Mouse (Mus musculus) intestine, postnatal 0 days (tissue): Measurements from ENCODE around the gene Inava. TPM values are rescaled to one million over a fixed set of nuclear protein-coding genes. Genes with fewer than 3 reads are reported as not detected.

ENCODE experiments used
- ATAC-seq: fragments of 200-750 bp; cut with Nextera tagmentation; 2 replicates; pipeline ENCODE4 v1.8.0; 2017; ENCODE audit warnings: mild to moderate bottlenecking, moderate TSS enrichment, moderate library complexity
- H3K27ac ChIP-seq: fragments of 300-500 bp; sonication (generic); 2 replicates; pipeline ENCODE4 v1.5.1; 2014; ENCODE audit warnings: mild to moderate bottlenecking, low read depth, low read length, moderate library complexity
- H3K27me3 ChIP-seq: fragments of 300-500 bp; sonication (generic); replicated peaks from 2 replicates; pipeline ENCODE4 v1.6.1; 2014; ENCODE audit warnings: low read length, mixed read lengths; ENCODE audit not compliant: control insufficient read depth, insufficient read depth
- H3K36me3 ChIP-seq: fragments of 300-500 bp; sonication (generic); 2 replicates; pipeline ENCODE4 v1.6.1; 2014; ENCODE audit warnings: mild to moderate bottlenecking, moderate library complexity; ENCODE audit not compliant: control insufficient read depth, insufficient read depth
- H3K4me1 ChIP-seq: fragments of 300-500 bp; sonication (generic); replicated peaks from 2 replicates; pipeline ENCODE4 v1.6.1; 2014; ENCODE audit warnings: antibody characterized with exemption, low read length, mixed read lengths; ENCODE audit not compliant: control insufficient read depth, insufficient read depth
- H3K4me2 ChIP-seq: fragments of 300-500 bp; sonication (generic); replicated peaks from 2 replicates; pipeline ENCODE4 v1.6.1; 2014; ENCODE audit warnings: low read depth, mild to moderate bottlenecking, moderate library complexity
- H3K4me3 ChIP-seq: fragments of 300-500 bp; sonication (generic); 2 replicates; pipeline ENCODE4 v1.5.1; 2014; ENCODE audit warnings: low read depth, low read length
- H3K9ac ChIP-seq: fragments of 300-500 bp; sonication (generic); 2 replicates; pipeline ENCODE4 v1.6.1; 2014; ENCODE audit warnings: mild to moderate bottlenecking, low read depth, low read length
- H3K9me3 ChIP-seq: fragments of 300-500 bp; sonication (generic); 2 replicates; pipeline ENCODE4 v1.6.1; 2016; ENCODE audit warnings: mixed run types; ENCODE audit not compliant: control insufficient read depth
- CTCF ChIP-seq: sonication (generic); IDR thresholded peaks from 2 replicates; pipeline ENCODE4 v1.5.1; 2016; ENCODE audit warnings: low read depth, mild to moderate bottlenecking, control low read depth, antibody characterized with exemption, moderate library complexity
- WGBS: fragments of 180-500 bp; shearing (Covaris S2); extraction: QIAGEN DNeasy Blood & Tissue Kit; methylation state at CpG from one replicate; pipeline ENCODE4 v1.1.7; 2014; 5-methylcytosine and 5-hydroxymethylcytosine counted together
- polyA plus RNA-seq: library from polyadenylated mRNA; unstranded; fragments of >200 nt; fragmentation: Nextera tagmentation; extraction: Ambion mirVana; gene quantifications from 2 replicates; pipeline ENCODE4 v1.2.1, GENCODE M21; 2015

The Inava gene
- polyA plus RNA-seq, 1 experiment from 2014 or later: 18.3 TPM

DNA sequence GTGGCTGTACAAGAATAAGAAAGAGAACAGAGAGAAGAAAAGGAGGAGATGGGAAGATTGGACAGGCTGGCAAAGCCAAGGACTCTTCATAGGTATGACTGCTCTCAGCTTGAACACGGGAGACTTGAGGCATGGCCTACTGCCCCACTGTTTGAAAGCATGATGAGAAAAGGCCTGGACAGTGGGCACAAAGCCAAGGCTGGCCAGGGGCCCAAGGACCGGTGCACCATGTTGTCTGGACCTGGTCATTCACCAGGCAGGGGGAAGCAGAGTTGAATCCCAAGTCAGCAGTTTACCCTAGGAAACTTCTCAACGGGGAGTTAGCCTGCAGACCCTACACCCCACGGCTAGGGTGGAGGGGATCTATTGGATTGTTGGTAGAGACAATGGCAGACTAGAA is 6.2 kb downstream of the Inava start:
- peaks cover 17% of the 10 kb centered on the region; the same call in 1 of the 2 replicates for H3K36me3 ChIP-seq
- peak overlapping the region; percentile 92 for H3K4me2 ChIP-seq
- no peak overlapping the region for H3K9ac ChIP-seq
- TF ChIP-seq CTCF: no peak
- peaks cover 12% of the 10 kb centered on the region for H3K4me1 ChIP-seq
- peak overlapping the region; percentile 96 for H3K27ac ChIP-seq
- no peak for ATAC-seq
- no peaks in the 10 kb centered on the region for H3K27me3 ChIP-seq
- 18% methylated on average over 4 of the region's 4 CpGs for WGBS
- H3K9me3 ChIP-seq: no peaks in the 10 kb centered on the region
- H3K4me3 ChIP-seq: no peak overlapping the region

DNA sequence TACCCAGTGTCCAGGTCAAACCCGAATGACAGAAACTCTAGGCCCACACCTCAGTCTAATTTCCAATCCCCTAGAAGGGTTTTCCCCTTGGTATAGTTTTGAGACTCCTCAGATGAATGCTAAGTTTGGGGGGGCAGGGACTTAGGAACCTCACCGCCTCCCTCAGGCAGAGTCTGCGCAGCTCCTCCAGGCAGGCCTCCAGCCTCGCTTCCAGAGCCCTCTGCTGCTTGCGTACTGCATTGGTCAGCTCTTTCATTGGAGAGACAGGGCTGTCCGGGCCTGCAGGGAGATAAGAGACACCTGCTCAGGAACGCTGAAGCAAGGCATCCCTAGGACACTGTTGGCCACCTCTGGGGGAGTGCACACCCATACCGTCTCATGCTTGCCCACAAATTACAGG is 7.4 kb downstream of the Inava start:
- Histone ChIP-seq H3K4me1 (peaks cover 12% of the 10 kb centered on the region), H3K27ac (0 out of 2 replicates have a peak overlapping the region, but pooled peaks have one; percentile 42), H3K4me2 (peak overlapping the region; percentile 92; the same call in 1 of the 2 replicates), H3K9me3 (no peaks in the 10 kb centered on the region), H3K9ac (no peak overlapping the region), H3K27me3 (no peaks in the 10 kb centered on the region), H3K36me3 (peaks cover 17% of the 10 kb centered on the region; the same call in 1 of the 2 replicates), H3K4me3 (no peak overlapping the region)
- TF ChIP-seq CTCF: 0 out of 2 replicates have a peak, but pooled peaks have one; percentile 17
- 68% methylated on average over 8 of the region's 8 CpGs for WGBS
- no peak for ATAC-seq

DNA sequence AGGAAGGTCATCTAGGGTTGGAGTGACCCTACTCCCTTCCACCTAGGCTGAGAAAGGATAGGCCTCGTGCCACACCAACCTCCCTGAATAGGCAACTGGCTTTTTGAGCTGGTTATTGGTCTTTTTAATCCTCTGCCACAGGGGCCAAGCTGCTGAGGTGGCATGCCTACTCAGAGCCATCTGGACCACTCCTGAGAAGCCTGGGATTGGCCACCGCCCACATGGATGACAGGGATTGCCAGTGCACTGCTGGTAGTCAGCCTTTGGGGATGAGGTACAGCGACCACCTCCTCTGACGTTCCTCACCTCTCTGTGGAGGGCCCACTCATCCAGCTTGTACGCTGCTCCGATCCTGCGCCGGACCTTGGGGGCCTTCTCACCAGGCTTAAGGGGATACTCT is 8.2 kb downstream of the Inava start:
- H3K4me3 ChIP-seq: no peak overlapping the region
- ATAC-seq: no peak
- no peak overlapping the region for H3K27ac ChIP-seq
- H3K36me3 ChIP-seq: peaks cover 17% of the 10 kb centered on the region; the same call in 1 of the 2 replicates
- H3K9me3 ChIP-seq: no peaks in the 10 kb centered on the region
- H3K4me2 ChIP-seq: no peak overlapping the region
- peaks cover 14% of the 10 kb centered on the region for H3K4me1 ChIP-seq
- no peak overlapping the region for H3K9ac ChIP-seq
- 97% methylated on average over 8 of the region's 8 CpGs for WGBS
- H3K27me3 ChIP-seq: no peaks in the 10 kb centered on the region
- no peak for TF ChIP-seq CTCF

DNA sequence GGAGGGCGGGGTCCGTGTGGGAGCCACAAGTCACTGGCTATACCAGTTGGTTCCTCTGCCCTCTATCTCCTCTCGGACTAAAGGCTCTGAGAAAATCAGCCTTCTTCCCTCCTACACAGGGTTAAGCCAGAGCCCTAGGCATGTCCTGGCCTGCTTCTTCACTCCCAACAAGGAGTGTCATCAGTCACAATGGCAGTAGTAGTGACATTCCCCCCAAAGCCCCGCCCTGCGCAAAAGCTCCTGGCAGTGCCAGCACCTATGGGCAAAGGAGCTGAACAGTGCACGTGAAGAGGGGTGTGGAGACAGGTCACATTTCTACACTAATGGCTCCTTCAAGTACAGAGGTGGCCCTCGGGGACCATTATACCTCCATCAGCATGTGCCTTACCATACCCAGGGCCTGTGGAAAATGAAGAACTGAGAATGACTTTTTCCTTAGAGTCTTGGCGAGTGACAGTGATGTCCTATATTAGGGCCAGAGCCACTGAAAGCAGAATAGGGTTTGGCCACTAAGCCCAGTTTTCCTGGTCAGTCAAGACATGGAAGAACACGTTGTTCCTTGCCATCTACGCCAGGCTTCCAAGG is 10.2 kb downstream of the Inava start:
- H3K27me3 ChIP-seq: no peaks in the 10 kb centered on the region
- WGBS: 67% methylated on average over 10 of the region's 10 CpGs
- peaks cover 17% of the 10 kb centered on the region; the same call in 1 of the 2 replicates for H3K36me3 ChIP-seq
- TF ChIP-seq CTCF: no peak
- no peaks in the 10 kb centered on the region for H3K9me3 ChIP-seq
- H3K4me3 ChIP-seq: no peak overlapping the region
- H3K27ac ChIP-seq: peak overlapping the region; percentile 46; the same call in 1 of the 2 replicates
- H3K4me1 ChIP-seq: peaks cover 17% of the 10 kb centered on the region
- ATAC-seq: no peak
- H3K4me2 ChIP-seq: no peak overlapping the region
- no peak overlapping the region for H3K9ac ChIP-seq

DNA sequence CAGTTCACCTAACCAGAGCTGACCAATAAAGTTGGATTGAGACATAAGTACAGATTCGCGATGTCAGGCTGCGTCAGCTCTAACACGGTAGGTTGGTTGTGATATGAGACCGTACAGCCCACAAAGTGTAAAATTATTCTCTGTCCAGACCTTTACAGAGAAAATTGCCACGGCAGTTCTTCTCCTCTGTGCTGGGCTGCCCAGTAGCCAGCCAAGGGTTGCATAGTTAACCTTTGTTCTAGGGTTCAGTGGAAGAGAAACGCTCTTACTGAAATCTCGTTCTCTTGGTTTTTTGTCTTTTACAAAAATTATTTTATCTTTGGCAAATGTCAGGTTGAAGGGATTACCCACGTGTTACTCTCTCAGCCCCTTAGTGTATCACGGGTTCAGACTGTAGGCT is 11.7 kb downstream of the Inava start:
- no peaks in the 10 kb centered on the region for H3K9me3 ChIP-seq
- 49% methylated on average over 10 of the region's 10 CpGs for WGBS
- ATAC-seq: no peak
- H3K27ac ChIP-seq: no peak overlapping the region
- H3K36me3 ChIP-seq: peaks cover 26% of the 10 kb centered on the region
- no peak for TF ChIP-seq CTCF
- no peaks in the 10 kb centered on the region for H3K27me3 ChIP-seq
- no peak overlapping the region for H3K9ac ChIP-seq
- H3K4me1 ChIP-seq: peaks cover 9% of the 10 kb centered on the region; the same call in 1 of the 2 replicates
- H3K4me3 ChIP-seq: no peak overlapping the region
- H3K4me2 ChIP-seq: no peak overlapping the region

DNA sequence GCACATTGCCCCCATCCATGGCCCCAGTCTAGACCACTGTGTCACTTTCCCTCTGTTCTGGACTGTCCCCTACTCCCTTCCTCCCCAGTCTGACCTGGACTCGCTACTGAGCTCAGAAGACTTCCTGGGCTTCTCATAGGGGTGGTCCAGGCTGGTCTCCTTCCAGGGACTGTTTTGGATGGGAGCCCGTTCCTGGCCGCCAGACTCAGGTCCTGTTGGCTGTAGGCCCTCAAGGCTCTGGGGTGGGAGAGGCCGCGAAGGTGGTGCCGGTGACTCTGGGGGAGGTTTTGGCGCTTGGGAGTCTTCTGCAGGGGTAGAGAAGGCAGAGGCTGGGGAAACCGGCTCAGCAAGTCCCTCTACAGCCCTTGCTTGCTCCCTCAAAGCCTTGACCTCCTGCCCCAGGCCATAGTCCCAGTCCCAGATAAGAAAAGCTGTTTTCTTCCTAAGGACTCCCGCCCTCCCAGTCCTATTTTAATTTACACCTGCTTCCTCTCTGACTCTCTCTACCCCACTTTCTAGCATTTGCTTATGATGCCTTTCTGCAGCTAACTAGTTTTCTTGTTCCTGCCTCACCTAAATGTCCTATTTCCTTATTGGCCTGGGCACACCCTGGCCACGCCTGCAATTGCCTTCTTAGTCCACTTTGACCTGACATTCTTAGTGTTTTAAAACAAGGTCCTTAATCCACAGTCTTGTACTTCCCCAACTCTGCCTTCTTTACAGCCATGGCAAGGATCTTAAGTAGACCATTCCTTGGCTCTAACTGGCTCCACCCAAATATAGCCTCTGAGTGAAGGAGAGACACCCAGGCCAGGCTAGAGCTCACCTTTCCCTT is 13.8 kb downstream of the Inava start:
- peak; percentile 85 for ATAC-seq
- H3K4me1 ChIP-seq: peaks cover 7% of the 10 kb centered on the region; the same call in 1 of the 2 replicates
- peak overlapping the region; percentile 73 for H3K27ac ChIP-seq
- no peak for TF ChIP-seq CTCF
- no peak overlapping the region for H3K4me3 ChIP-seq
- H3K4me2 ChIP-seq: peak overlapping the region; percentile 49
- H3K36me3 ChIP-seq: peaks cover 34% of the 10 kb centered on the region
- H3K9ac ChIP-seq: no peak overlapping the region
- H3K9me3 ChIP-seq: no peaks in the 10 kb centered on the region
- H3K27me3 ChIP-seq: no peaks in the 10 kb centered on the region
- 30% methylated on average over 10 of the region's 10 CpGs for WGBS
